9 mouse cellular contexts compared by ENCODE assay signal in the genomic region with DNA sequence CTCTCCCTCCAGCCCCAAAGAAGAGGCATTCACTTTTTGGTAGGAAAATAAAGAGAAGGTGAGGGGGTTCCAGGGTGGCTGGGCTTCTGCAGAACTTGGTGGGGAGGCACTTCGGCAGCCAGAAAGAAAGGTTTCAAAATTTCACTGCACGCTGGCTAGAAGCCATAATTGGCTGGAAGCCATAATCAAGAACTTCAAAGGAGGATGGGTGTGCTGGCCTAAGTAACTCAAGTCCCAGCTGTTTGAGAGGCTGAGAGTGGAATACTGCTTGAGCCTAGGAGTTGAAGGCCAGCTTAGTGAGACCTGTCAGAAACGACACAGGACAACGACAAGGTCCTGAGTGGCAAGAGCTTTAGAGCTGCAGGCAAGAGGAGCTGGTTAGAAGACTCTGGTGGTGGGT.
DNase-seq lines count a peak whose midpoint lies in the region; ATAC-seq and TF ChIP-seq lines count a peak whose summit lies in the region.
"Had no signal": no experiment of that assay in that cellular context is flagged by ENCODE, and none has a peak within 500 bp of the region (broad histone marks: within the 10 kb centered on the region; RNA-seq: fewer than 3 reads in every experiment).

No protein-coding gene starts in this region.

- H3K27ac ChIP-seq in hindbrain, embryonic 16.5 days (ENCODE audit: low read depth, low read length): peak overlapping the region; percentile 26; the same call in 1 of the 2 replicates
- H3K27ac ChIP-seq in hindbrain, embryonic 10.5 days: no peak overlapping the region
- H3K27ac ChIP-seq in heart, embryonic 13.5 days (replicated peaks): peak overlapping the region; percentile 25; the same call in 1 of the 2 replicates
- no peak overlapping the region for H3K27ac ChIP-seq in cerebellum, adult 2 months (ENCODE audit: insufficient read depth, low read length)

- H3K4me3 ChIP-seq in hindbrain, embryonic 16.5 days (ENCODE audit: low read length): no peak overlapping the region
- no peak overlapping the region for H3K4me3 ChIP-seq in hindbrain, embryonic 10.5 days
- no peak overlapping the region for H3K4me3 ChIP-seq in heart, embryonic 13.5 days
- H3K4me3 ChIP-seq in cerebellum, adult 2 months (replicated peaks; ENCODE audit: insufficient read depth, low read depth, low read length): no peak overlapping the region

- no peak for TF ChIP-seq POLR2A in cerebellum, adult 2 months (IDR thresholded peaks at IDR 0.05; ENCODE audit: borderline replicate concordance, insufficient read depth, low read length)

- 46% methylated on average over 4 of the region's 4 CpGs for WGBS in hindbrain, embryonic 16.5 days
- WGBS in hindbrain, embryonic 10.5 days: 72% methylated on average over 4 of the region's 4 CpGs
- whole genome bisulfite sequencing in heart, embryonic 13.5 days: 39% methylated on average over 4 of the region's 4 CpGs
- 24% methylated on average over 4 of the region's 4 CpGs for WGBS in cerebellum, adult 2 months

- no peak overlapping the region for H3K9ac ChIP-seq in hindbrain, embryonic 16.5 days (ENCODE audit: low read depth, low read length)
- no peak overlapping the region for H3K9ac ChIP-seq in heart, embryonic 13.5 days

- no peak for TF ChIP-seq CTCF in cerebellum, adult 2 months (IDR thresholded peaks at IDR 0.05; ENCODE audit: borderline replicate concordance, insufficient read depth, low read depth, low read length)

- DNase-seq in hindbrain, embryonic 10.5 days (ENCODE audit: low spot score): no peak
- peak; percentile 67 for DNase-seq in adipocyte (ENCODE audit: low spot score)
- DNase-seq in lung, adult 18-20 months: peak; percentile 32 to 58
- no peak for DNase-seq in spleen, postnatal 14 days (ENCODE audit: low spot score in 2 of 2)
- no peak for DNase-seq in T-cell, adult 2 months (ENCODE audit: low spot score)
- DNase-seq in cerebellum, adult 2 months: no peak
- DNase-seq: gastrocnemius, postnatal 36 days had no signal

- H3K4me2 ChIP-seq in hindbrain, embryonic 16.5 days (ENCODE audit: low read length): no peak overlapping the region
- H3K4me2 ChIP-seq in heart, embryonic 13.5 days: no peak overlapping the region

- no peaks in the 10 kb centered on the region for H3K9me3 ChIP-seq in hindbrain, embryonic 16.5 days (ENCODE audit: control insufficient read depth, low read length)
- no peaks in the 10 kb centered on the region for H3K9me3 ChIP-seq in hindbrain, embryonic 10.5 days
- no peaks in the 10 kb centered on the region for H3K9me3 ChIP-seq in heart, embryonic 13.5 days

- peaks cover 18% of the 10 kb centered on the region for H3K4me1 ChIP-seq in hindbrain, embryonic 16.5 days (ENCODE audit: control insufficient read depth, insufficient read depth, low read depth, low read length)
- peaks cover 40% of the 10 kb centered on the region for H3K4me1 ChIP-seq in hindbrain, embryonic 10.5 days (replicated peaks)
- peaks cover 30% of the 10 kb centered on the region for H3K4me1 ChIP-seq in heart, embryonic 13.5 days
- H3K4me1 ChIP-seq in cerebellum, adult 2 months (ENCODE audit: control insufficient read depth, insufficient read depth, low read length): no peaks in the 10 kb centered on the region; the same call in 1 of the 2 replicates

- H3K27me3 ChIP-seq in hindbrain, embryonic 16.5 days (replicated peaks; ENCODE audit: control insufficient read depth, insufficient read depth, low read length): no peaks in the 10 kb centered on the region
- H3K27me3 ChIP-seq in hindbrain, embryonic 10.5 days (ENCODE audit: insufficient read depth, poor library complexity, severe bottlenecking): no peaks in the 10 kb centered on the region
- peaks cover 70% of the 10 kb centered on the region for H3K27me3 ChIP-seq in heart, embryonic 13.5 days (replicated peaks)
- H3K27me3 ChIP-seq in cerebellum, adult 2 months (ENCODE audit: control insufficient read depth, insufficient read depth, low read length): no peaks in the 10 kb centered on the region

- H3K36me3 ChIP-seq in hindbrain, embryonic 16.5 days (ENCODE audit: control insufficient read depth, insufficient read depth, low read length): no peaks in the 10 kb centered on the region
- H3K36me3 ChIP-seq in hindbrain, embryonic 10.5 days: no peaks in the 10 kb centered on the region
- H3K36me3 ChIP-seq in heart, embryonic 13.5 days: no peaks in the 10 kb centered on the region

- no peak for ATAC-seq in hindbrain, embryonic 16.5 days
- ATAC-seq in heart, embryonic 13.5 days (ENCODE audit: extremely low read depth, insufficient number of reproducible peaks, low FRiP score, low TSS enrichment): no peak

Comparison
In these comparisons a context has a peak if more than half of its experiments do, and no peak if none do; other contexts are left out.
1. H3K27ac ChIP-seq: peak in hindbrain, embryonic 16.5 days (single experiment) and heart, embryonic 13.5 days (single experiment); none in hindbrain, embryonic 10.5 days (single experiment) and cerebellum, adult 2 months (single experiment).
2. DNase-seq: peak in adipocyte (single experiment) and lung, adult 18-20 months (2 of 2); none in hindbrain, embryonic 10.5 days (single experiment), spleen, postnatal 14 days (0 of 2), T-cell, adult 2 months (single experiment) and cerebellum, adult 2 months (0 of 2).